Mouse (Mus musculus) heart, adult 8-10 months (tissue): ENCODE results near the gene 3110040M04Rik. TPM values are rescaled to one million over a fixed set of nuclear protein-coding genes. Genes with fewer than 3 reads are reported as not detected.
"Not testable (repeated sequence)": the region's sequence is repeated elsewhere in the genome, so short reads cannot be mapped to it uniquely, and the experiment has no call there.

Source experiments
- DNase-seq: peaks from one replicate; pipeline ENCODE4 v3.0.0; 2022; ENCODE audit warnings: low spot score
- total RNA-seq, 4 experiments: library from RNA; stranded (reverse); gene quantifications; 2 replicates each; pipeline ENCODE4 v1.2.4; 2022

Gene 3110040M04Rik
- total RNA-seq, 4 experiments from 2014 or later: not detected

DNA sequence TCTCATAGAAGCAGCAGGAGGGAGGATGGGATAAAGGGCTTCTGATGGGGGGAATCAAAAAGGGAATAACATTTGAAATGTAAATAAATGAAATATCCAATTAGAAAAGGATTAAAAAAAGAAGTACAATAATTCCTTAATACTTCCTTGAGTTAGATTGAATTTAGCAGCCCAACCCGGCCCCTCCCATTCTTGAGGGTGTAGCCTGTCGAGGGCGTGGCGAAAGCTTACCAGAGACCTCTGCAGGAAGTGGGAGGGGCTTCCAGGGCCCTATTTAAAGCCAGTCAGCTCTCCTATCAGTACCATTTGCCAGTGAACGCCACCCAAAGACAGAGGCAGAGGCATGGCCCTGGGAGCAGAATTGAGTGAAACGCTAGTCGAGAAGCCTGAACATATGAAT, 11.8 kb upstream of the 3110040M04Rik start, which contains the start of gene Gm8947:
Gm8947 (plus strand) TSS at position 302 of the 400 bp plus-strand sequence.
- DNase-seq: not testable (repeated sequence)

DNA sequence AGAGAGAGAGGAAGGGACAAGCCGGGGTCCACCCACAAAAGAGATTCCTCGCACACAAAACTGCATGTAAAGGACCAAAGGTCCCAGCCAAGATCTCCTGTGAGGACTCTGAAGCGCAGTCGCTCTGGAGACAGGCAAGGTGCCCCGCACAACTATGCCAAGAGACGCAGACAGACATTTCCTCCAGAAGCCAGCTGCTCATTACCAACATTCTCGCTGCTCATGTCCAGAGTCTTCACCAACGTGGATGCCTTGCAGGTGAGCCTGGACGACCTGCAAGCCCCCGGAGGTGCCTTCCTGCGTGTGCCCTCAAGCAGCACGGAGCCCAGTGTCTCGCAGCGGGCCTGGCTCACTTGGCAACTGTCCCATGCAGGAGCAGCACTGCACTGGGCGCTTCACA, 11.2 kb upstream of the 3110040M04Rik start:
- not testable (repeated sequence) for DNase-seq

- DNase-seq: not testable (repeated sequence)
These were observed 7.9 kb upstream of the 3110040M04Rik start for GRCm38 (mm10) chr1:151195986-151196385.

- DNase-seq: not testable (repeated sequence)
These were observed 7.2 kb upstream of the 3110040M04Rik start for GRCm38 (mm10) chr1:151196690-151197089.

- not testable (repeated sequence) for DNase-seq
These were observed 5.8 kb upstream of the 3110040M04Rik start, which contains the start of gene Gm47995 for GRCm38 (mm10) chr1:151198120-151198519. Gene Gm47995 (plus strand): TSS chr1:151198448.

GRCm38 (mm10) chr1:151200620-151201019, 3.3 kb upstream of the 3110040M04Rik start:
- DNase-seq: not testable (repeated sequence)

DNA sequence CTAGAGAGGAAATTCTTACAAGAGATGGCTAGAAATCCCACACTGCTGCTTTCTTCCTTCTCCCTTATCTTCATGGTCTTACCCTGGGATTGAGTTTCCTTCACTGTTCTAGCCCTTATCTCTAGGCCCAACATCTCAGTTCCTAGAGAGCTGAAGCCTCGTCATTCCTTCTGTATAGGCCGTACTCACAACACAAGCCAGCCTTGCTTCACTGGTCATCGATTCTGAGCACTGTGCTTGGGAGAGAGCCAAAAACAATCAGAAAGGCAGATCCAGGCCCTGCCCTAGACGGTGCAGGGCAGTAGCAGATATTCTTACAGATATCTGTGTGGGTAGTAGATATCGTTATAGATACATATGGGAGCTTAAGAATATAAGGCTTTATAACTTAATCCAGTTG, 1.1 kb upstream of the 3110040M04Rik start:
- DNase-seq: not testable (repeated sequence)

DNA sequence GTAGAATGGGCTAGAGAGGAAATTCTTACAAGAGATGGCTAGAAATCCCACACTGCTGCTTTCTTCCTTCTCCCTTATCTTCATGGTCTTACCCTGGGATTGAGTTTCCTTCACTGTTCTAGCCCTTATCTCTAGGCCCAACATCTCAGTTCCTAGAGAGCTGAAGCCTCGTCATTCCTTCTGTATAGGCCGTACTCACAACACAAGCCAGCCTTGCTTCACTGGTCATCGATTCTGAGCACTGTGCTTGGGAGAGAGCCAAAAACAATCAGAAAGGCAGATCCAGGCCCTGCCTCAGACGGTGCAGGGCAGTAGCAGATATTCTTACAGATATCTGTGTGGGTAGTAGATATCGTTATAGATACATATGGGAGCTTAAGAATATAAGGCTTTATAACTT, 4.6 kb downstream of the 3110040M04Rik start:
- DNase-seq: not testable (repeated sequence)

DNA sequence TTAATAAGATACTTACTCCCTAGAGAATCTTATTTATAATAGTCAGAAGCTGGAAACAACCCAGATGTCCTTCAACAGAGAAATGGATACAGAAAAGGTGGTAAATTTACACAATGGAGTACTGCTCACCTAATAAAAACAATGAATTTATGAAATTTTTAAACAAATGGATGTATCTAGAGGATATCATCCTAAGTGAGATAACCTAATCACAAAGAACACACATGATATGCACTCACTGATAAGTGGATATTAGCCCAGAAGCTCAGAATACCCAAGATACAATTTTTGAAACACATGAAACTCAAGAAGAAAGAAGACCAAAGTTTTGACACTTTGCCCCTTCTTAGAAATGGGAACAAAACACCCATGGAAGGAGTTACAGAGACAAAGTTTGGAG, 5.0 kb downstream of the 3110040M04Rik start:
- DNase-seq: not testable (repeated sequence)

GRCm38 (mm10) chr1:151209824-151210355, 6.0 kb downstream of the 3110040M04Rik start, which contains the start of gene Gm47996:
Gene Gm47996 (plus strand): TSS chr1:151210131.
- DNase-seq: not testable (repeated sequence)

DNA sequence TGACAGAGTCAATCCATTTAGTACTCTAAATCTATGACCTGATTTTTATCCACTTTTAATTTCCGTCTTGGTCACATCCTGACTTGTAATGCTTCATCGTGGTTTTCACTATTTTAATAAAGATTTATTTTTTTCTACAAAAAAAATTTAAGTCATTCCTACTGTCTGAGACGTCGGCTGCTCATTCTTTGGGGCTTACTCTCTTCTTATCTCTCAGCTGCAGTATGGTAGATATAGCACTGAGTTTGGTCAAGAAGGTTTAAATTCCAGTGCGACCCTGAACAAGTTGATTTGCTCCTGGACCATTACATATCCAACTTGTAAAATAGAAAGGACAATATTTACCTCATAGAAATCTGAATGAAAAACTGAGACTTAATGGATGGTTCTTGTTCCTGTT, 7.7 kb downstream of the 3110040M04Rik start:
- not testable (repeated sequence) for DNase-seq

- DNase-seq: no peak
These were observed 10.9 kb downstream of the 3110040M04Rik start for GRCm38 (mm10) chr1:151214862-151215261.

- DNase-seq: no peak
These were observed 12.1 kb downstream of the 3110040M04Rik start for GRCm38 (mm10) chr1:151215985-151216384.

- no peak for DNase-seq
These were observed 12.5 kb downstream of the 3110040M04Rik start for GRCm38 (mm10) chr1:151216417-151216816.

GRCm38 (mm10) chr1:151219045-151219444, 15.1 kb downstream of the 3110040M04Rik start:
- DNase-seq: no peak

DNA sequence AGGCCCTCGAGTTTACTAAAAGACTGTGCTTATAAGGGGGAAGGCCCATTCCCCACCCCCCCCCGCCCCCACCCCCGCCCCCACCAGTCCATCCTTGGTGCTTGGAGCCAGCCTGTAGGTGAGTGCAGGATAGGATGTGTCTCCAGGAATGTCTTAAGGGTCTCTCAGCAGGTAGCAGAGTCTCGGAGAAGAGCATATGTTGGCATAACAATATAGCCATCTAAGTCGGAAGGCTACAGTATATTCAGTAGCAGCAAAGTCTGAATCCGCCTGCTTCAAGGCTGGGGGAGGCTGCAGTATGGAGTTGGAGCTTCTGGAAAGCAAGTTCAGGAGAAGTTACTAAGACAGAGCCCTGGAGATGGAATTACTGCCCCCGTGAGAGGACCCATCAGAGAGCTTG, 16.2 kb downstream of the 3110040M04Rik start:
- DNase-seq: no peak

GRCm38 (mm10) chr1:151222561-151223267, 18.8 kb downstream of the 3110040M04Rik start:
- no peak for DNase-seq

DNA sequence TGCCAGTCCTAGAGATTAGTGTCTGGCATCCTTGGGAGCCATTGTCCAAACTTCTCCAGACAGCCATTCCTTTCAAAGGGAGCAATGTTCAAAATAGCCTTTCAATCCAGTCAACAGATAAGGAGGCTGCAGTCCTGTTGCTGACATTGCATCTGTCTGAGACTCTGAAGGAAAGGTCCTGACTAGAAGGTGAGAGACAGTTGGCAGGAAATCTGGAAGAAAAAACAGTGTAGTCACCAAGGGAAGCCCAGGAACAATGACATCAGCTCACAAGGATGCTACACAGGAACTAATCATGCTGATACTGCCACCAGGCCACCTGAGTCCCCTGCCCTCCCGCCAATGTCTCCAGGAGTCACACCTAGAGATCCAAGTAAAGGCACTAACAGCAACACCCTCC, 19.5 kb downstream of the 3110040M04Rik start:
- DNase-seq: no peak

- no peak for DNase-seq
These were observed 20.6 kb downstream of the 3110040M04Rik start for GRCm38 (mm10) chr1:151224536-151224935.

GRCm38 (mm10) chr1:151227506-151227905, 23.6 kb downstream of the 3110040M04Rik start:
- no peak for DNase-seq

GRCm38 (mm10) chr1:151228320-151228989, 24.5 kb downstream of the 3110040M04Rik start:
- no peak for DNase-seq

DNA sequence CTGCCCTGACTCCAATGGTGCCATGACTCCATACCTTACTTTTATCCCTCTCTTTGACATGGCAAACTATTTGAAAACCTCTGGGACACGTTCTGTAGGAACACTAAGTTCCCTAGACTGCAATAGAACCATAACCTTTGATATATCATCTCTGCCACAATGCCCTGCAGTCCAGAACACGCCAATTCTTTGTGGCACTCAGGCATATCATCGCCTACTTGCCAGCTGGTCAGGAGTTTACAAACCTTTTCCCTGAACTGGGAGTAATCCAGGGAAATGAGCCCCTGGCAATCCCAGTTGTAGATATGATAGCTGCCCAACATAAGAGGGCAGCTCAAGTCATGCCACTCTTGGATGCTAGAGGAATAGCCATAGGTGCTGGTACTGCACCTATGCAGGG, 28.4 kb downstream of the 3110040M04Rik start:
- no peak for DNase-seq
